Mouse (Mus musculus) megakaryocyte, embryonic 14.5 days (primary cell): ENCODE measurements around the gene Gpx7.

Experiments used
- FLI1 ChIP-seq: IDR thresholded peaks from 2 replicates; pipeline ENCODE4 v1.6.1; 2012; ENCODE audit warnings: low read length, inconsistent platforms, mixed read lengths
- GATA1 ChIP-seq: IDR thresholded peaks from 3 replicates; pipeline ENCODE4 v1.6.1; 2012; ENCODE audit warnings: mixed read lengths, low read length, inconsistent platforms, borderline replicate concordance

- TF ChIP-seq FLI1, result no peak
- TF ChIP-seq GATA1, result no peak
These were observed 26.6 kb downstream of the Gpx7 start for GRCm38 (mm10) chr4:108380146-108380545.
